Mouse (Mus musculus) limb, embryonic 14.5 days (tissue): ENCODE measurements around the gene Aspg. TPM values are rescaled to one million over a fixed set of nuclear protein-coding genes. Genes with fewer than 3 reads are reported as not detected.

Source experiments
- ATAC-seq: fragments of 200-750 bp; cut with Nextera tagmentation; 2 replicates; pipeline ENCODE4 v1.8.0; 2017; ENCODE audit warnings: low read depth, moderate number of reproducible peaks, moderate TSS enrichment; ENCODE audit not compliant: low FRiP score
- DNase-seq: peaks from one replicate; pipeline ENCODE4 v3.0.0-alpha.2; 2015; ENCODE audit warnings: low spot score
- H3K27ac ChIP-seq: fragments of 300-500 bp; sonication (generic); replicated peaks from 2 replicates; pipeline ENCODE4 v1.5.1; 2014; ENCODE audit warnings: low read depth, mild to moderate bottlenecking, low read length, moderate library complexity, mixed read lengths
- H3K27me3 ChIP-seq: fragments of 300-500 bp; sonication (generic); 2 replicates; pipeline ENCODE4 v1.6.1; 2014; ENCODE audit warnings: low read length, mixed read lengths; ENCODE audit not compliant: control insufficient read depth, insufficient read depth
- H3K36me3 ChIP-seq: fragments of 300-500 bp; sonication (generic); 2 replicates; pipeline ENCODE4 v1.6.1; 2014; ENCODE audit warnings: mild to moderate bottlenecking, low read length, moderate library complexity, mixed read lengths; ENCODE audit not compliant: control insufficient read depth, insufficient read depth
- H3K4me1 ChIP-seq: fragments of 300-500 bp; sonication (generic); 2 replicates; pipeline ENCODE4 v1.6.1; 2014; ENCODE audit warnings: antibody characterized with exemption, low read length, mixed read lengths; ENCODE audit not compliant: control insufficient read depth, insufficient read depth
- H3K4me2 ChIP-seq: fragments of 300-500 bp; sonication (generic); replicated peaks from 2 replicates; pipeline ENCODE4 v1.6.1; 2014; ENCODE audit warnings: low read depth, mild to moderate bottlenecking, low read length, moderate library complexity; ENCODE audit not compliant: severe bottlenecking
- H3K4me3 ChIP-seq: fragments of 300-500 bp; sonication (generic); replicated peaks from 2 replicates; pipeline ENCODE4 v1.5.1; 2014; ENCODE audit warnings: low read length
- H3K9ac ChIP-seq: fragments of 300-500 bp; sonication (generic); 2 replicates; pipeline ENCODE4 v1.6.1; 2014; ENCODE audit warnings: mild to moderate bottlenecking, low read depth, low read length, moderate library complexity; ENCODE audit not compliant: severe bottlenecking
- H3K9me3 ChIP-seq: fragments of 300-500 bp; sonication (generic); 2 replicates; pipeline ENCODE4 v1.6.1; 2016; ENCODE audit warnings: low read length; ENCODE audit not compliant: control insufficient read depth
- POLR2A ChIP-seq: fragments of 200-500 bp; IDR thresholded peaks from 2 replicates; pipeline ENCODE4 v1.8.0; 2012; ENCODE audit warnings: inconsistent platforms, mild to moderate bottlenecking, moderate library complexity, borderline replicate concordance; ENCODE audit not compliant: insufficient read depth, insufficient read length; ENCODE audit errors: extremely low read depth
- WGBS: fragments of 180-500 bp; shearing (Covaris S2); extraction: QIAGEN DNeasy Blood & Tissue Kit; methylation state at CpG from one replicate; pipeline ENCODE4 v1.1.7; 2014; 5-methylcytosine and 5-hydroxymethylcytosine counted together
- polyA plus RNA-seq, 2 experiments: library from polyadenylated mRNA; depleted of rRNA in 1 of 2; stranded (reverse) in 1 of 2; unstranded in 1 of 2; fragments of >200 nt; fragmentation: Nextera tagmentation in 1 of 2; extraction: Ambion mirVana in 1 of 2; gene quantifications; 2 replicates each; pipeline versions ENCODE4 v1.2.1 to v1.2.3; 2012 to 2014

The Aspg gene
- polyA plus RNA-seq, 2 experiments = 2.5 to 4.7 TPM

- Histone ChIP-seq H3K4me3 (no peak overlapping the region), H3K27me3 (no peaks in the 10 kb centered on the region), H3K9ac (no peak overlapping the region), H3K27ac (no peak overlapping the region), H3K4me2 (no peak overlapping the region), H3K4me1 (no peaks in the 10 kb centered on the region), H3K9me3 (no peaks in the 10 kb centered on the region), H3K36me3 (no peaks in the 10 kb centered on the region)
- DNase-seq (no peak), ATAC-seq (no peak)
- TF ChIP-seq POLR2A = no peak
- WGBS = 64% methylated on average over 13 of the region's 13 CpGs
Measured at GRCm38 (mm10) chr12:112096051-112096732, 10.3 kb upstream of the Aspg start.

GRCm38 (mm10) chr12:112096733-112097117 lies 9.8 kb upstream of the Aspg start:
- Histone ChIP-seq H3K27me3 (no peaks in the 10 kb centered on the region), H3K4me2 (no peak overlapping the region), H3K9me3 (no peaks in the 10 kb centered on the region), H3K4me3 (no peak overlapping the region), H3K27ac (no peak overlapping the region), H3K36me3 (no peaks in the 10 kb centered on the region), H3K4me1 (no peaks in the 10 kb centered on the region), H3K9ac (no peak overlapping the region)
- WGBS = 84% methylated on average over 8 of the region's 8 CpGs
- ATAC-seq = no peak
- DNase-seq = no peak
- no peak for TF ChIP-seq POLR2A

GRCm38 (mm10) chr12:112100106-112100505 lies 6.4 kb upstream of the Aspg start:
- TF ChIP-seq POLR2A = no peak
- no peak overlapping the region for H3K4me2 ChIP-seq
- DNase-seq (no peak), ATAC-seq (no peak)
- H3K4me3 ChIP-seq = no peak overlapping the region
- no peaks in the 10 kb centered on the region for H3K27me3 ChIP-seq
- H3K4me1 ChIP-seq = no peaks in the 10 kb centered on the region
- no peak overlapping the region for H3K9ac ChIP-seq
- WGBS = 66% methylated on average over 4 of the region's 4 CpGs
- no peaks in the 10 kb centered on the region for H3K36me3 ChIP-seq
- no peaks in the 10 kb centered on the region for H3K9me3 ChIP-seq
- H3K27ac ChIP-seq = no peak overlapping the region

- H3K4me3 ChIP-seq = no peak overlapping the region
- H3K9me3 ChIP-seq = no peaks in the 10 kb centered on the region
- H3K4me1 ChIP-seq = no peaks in the 10 kb centered on the region
- H3K9ac ChIP-seq = no peak overlapping the region
- no peak for ATAC-seq
- TF ChIP-seq POLR2A = no peak
- 39% methylated on average over 4 of the region's 4 CpGs for whole genome bisulfite sequencing
- H3K4me2 ChIP-seq = no peak overlapping the region
- H3K27me3 ChIP-seq = no peaks in the 10 kb centered on the region
- DNase-seq = no peak
- H3K27ac ChIP-seq = no peak overlapping the region
- no peaks in the 10 kb centered on the region for H3K36me3 ChIP-seq
Measured at GRCm38 (mm10) chr12:112101045-112101444, 5.4 kb upstream of the Aspg start.

- Histone ChIP-seq H3K27ac (no peak overlapping the region), H3K36me3 (no peaks in the 10 kb centered on the region), H3K4me3 (no peak overlapping the region), H3K9me3 (no peaks in the 10 kb centered on the region), H3K9ac (no peak overlapping the region), H3K4me1 (peaks cover 7% of the 10 kb centered on the region), H3K27me3 (no peaks in the 10 kb centered on the region), H3K4me2 (no peak overlapping the region)
- no peak for TF ChIP-seq POLR2A
- 86% methylated on average over 5 of the region's 5 CpGs for WGBS
- DNase-seq (no peak), ATAC-seq (no peak)
Measured at GRCm38 (mm10) chr12:112103179-112103578, 3.3 kb upstream of the Aspg start.
